Mouse (Mus musculus) thymus, postnatal 4 days (tissue): ENCODE results near the gene Ctdspl.

ENCODE experiments used
- DNase-seq: peaks from one replicate; pipeline ENCODE4 v3.0.0; 2021

Gene Ctdspl

GRCm38 (mm10) chr9:119068266-119068665, 142.0 kb downstream of the Ctdspl start:
- no peak for DNase-seq

GRCm38 (mm10) chr9:119070173-119070825, 144.0 kb downstream of the Ctdspl start:
- no peak for DNase-seq

- peak; percentile 30 for DNase-seq
Measured at GRCm38 (mm10) chr9:119071786-119072185, 145.5 kb downstream of the Ctdspl start.

DNA sequence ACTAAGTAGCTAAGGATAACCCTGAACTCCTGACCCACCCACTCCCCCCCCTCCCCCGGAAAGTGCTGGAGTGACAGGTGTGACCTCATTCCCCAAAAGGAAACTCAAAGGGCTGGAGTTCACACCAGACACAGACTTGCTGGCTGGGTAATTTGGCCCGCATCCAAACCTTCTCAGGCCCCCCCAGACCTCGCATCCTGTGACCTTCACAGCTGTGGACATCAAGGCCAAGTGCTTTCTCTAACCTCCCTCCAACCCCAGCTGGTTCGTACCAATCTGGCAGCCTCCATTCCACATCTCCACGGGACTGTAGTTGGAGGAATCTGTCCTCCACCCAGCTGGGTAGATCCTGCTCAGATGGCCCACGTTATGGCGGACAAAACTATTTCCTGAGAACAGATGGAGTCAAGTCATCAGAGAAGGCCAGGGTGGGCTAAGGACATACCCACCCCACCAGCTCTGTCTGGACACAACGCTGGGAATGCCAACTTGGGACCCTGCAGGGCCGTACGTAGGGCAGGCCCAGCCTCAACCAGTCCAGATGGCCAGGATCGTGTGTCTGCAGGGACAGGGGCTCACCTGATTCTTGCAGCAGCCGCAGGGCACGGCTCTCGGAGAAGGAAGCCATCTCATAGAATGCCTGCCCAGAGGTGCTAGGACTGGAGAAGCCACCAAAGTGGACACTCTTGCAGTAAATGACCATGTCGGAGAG, 147.1 kb downstream of the Ctdspl start:
- no peak for DNase-seq

DNA sequence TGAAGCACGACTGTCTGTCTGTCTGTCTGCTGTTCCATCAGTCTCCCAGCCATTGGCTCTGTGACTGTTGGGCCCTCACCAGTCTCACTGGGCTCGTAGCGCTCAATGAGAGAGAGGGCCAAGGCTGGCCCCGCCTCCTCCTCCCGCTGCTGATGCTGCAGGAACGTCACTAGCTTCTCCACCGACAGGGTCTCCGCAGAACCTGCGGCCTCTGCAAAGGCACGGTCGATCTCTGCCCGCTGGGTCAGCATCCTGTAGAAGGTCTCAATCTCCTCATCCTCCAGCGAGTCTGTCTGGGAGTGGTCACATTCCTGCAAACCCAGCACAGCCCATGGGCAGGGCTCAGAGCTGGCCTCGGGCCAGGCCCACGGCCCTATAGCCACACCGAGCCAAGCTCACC, 149.4 kb downstream of the Ctdspl start:
- DNase-seq, result no peak

- DNase-seq, result no peak
Measured at GRCm38 (mm10) chr9:119080040-119080675, 153.9 kb downstream of the Ctdspl start.

DNA sequence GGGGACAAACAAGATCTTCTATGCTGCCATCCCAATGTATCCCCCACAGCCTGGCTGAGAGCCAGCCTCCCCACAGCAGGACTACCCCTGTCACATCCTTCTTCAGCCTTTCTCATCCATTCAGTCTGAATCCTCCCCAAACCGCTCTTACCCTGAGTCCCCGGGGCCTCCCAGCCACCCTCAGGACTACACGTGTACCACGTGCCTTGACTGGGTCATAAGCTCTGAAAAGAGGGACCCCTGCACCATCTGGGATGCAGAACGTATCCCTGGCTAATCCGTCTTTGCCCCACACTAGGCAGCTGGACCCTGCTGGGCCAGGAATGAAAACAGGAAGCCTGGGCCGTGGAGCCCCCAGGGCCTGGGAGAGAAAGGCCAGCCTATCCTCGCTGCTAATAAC, 155.8 kb downstream of the Ctdspl start:
- DNase-seq, result no peak

- no peak for DNase-seq
Measured at GRCm38 (mm10) chr9:119082656-119083430, 156.6 kb downstream of the Ctdspl start.

DNA sequence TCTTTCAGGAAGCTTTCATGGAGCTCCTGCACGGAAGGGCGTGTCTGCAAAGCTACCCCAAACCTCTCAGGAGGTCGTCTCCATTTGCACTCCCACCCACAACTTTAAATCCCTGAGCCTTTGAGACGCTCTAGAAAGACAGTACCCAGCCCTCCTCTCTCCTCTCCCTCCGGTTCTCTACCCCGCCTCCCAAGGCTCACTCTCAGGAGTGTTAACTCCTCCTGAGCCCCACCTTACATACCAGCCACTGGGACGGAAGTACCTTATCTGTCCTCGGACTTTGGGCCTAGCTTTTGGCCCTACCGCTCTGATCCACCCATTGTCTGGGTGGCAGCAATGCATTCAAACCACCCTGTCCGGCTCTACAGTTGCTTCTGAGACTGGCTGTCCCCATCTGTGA, 157.7 kb downstream of the Ctdspl start:
- no peak for DNase-seq

- DNase-seq, result no peak
Measured at GRCm38 (mm10) chr9:119086451-119086850, 160.2 kb downstream of the Ctdspl start.

DNA sequence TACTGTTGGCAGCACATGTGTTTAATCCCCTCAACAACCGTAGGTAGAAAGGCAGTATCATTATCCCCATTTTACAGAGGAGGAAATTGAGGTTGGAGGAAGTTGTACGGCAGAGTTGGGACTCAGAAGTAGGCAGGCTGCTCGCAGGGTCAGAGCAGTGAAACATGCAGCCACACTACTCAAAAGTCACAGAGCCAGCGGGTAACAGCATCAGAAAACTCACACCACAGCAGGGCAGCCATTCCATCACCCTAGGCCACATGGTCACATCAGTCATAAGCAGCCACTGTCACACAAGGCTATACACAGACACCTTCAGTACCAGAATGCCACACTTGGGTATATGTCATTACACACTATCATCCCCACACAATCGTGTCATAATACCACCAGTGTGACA, 161.1 kb downstream of the Ctdspl start:
- DNase-seq, result no peak

GRCm38 (mm10) chr9:119088148-119088801, 162.0 kb downstream of the Ctdspl start:
- DNase-seq, result peak; percentile 81

- no peak for DNase-seq
Measured at GRCm38 (mm10) chr9:119089437-119089836, 163.2 kb downstream of the Ctdspl start.

GRCm38 (mm10) chr9:119090462-119090861, 164.2 kb downstream of the Ctdspl start:
- DNase-seq, result no peak

GRCm38 (mm10) chr9:119091581-119092310, 165.5 kb downstream of the Ctdspl start:
- DNase-seq, result no peak

- DNase-seq, result peak; percentile 53
Measured at GRCm38 (mm10) chr9:119092473-119093418, 166.5 kb downstream of the Ctdspl start.
